Mouse (Mus musculus): ENCODE results near the gene Tab1.

DNA sequence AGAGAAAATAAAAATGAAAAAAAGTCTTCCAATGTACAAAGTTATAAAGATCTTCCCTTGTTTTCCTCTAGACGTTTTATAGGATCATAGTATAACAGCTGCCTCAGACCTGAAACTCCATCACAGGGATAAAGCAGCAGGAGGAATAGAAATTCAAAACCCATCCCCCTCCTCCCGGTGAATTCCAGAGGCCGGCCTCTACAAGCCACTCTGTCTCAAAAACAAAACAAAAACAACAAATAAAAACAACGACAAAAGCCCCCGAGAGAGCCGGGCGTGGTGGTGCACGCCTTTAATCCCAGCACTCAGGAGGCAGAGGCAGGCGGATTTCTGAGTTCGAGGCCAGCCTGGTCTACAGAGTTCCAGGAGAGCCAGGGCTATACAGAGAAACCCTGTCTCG, 42.8 kb upstream of the Tab1 start:
- TF ChIP-seq POLR2A (IDR thresholded peaks at IDR 0.05; ENCODE audit: insufficient read length, low read depth), result no peak
- no peak for TF ChIP-seq E2F4 (IDR thresholded peaks at IDR 0.05; ENCODE audit: insufficient read depth)
- no peak for TF ChIP-seq TCF3 (IDR thresholded peaks at IDR 0.05; ENCODE audit: insufficient read length, low read depth)
- no peak for TF ChIP-seq MYOD1 (IDR thresholded peaks at IDR 0.05; ENCODE audit: control insufficient read depth in 1 of 3, insufficient read length in 2 of 3, low read depth in 2 of 3)
- TF ChIP-seq SRF (IDR thresholded peaks at IDR 0.05; ENCODE audit: control insufficient read depth, insufficient read length, low read depth), result no peak
- TF ChIP-seq TCF12 (IDR thresholded peaks at IDR 0.05; ENCODE audit: insufficient read depth, poor library complexity, severe bottlenecking), result no peak
- TF ChIP-seq REST (IDR thresholded peaks at IDR 0.05; ENCODE audit: insufficient read depth, insufficient read length), result no peak
- TF ChIP-seq POLR2AphosphoS2 (IDR thresholded peaks at IDR 0.05; ENCODE audit: insufficient read length, low read depth), result no peak
